Comparison of ENCODE assay signal across 25 mouse cellular contexts in genomic region chr6:147388727-147389126, GRCm38 (mm10).
DNase-seq lines count a peak whose midpoint lies in the region; ATAC-seq and TF ChIP-seq lines count a peak whose summit lies in the region.
"Had no signal": no experiment of that assay in that cellular context is flagged by ENCODE, and none has a peak within 500 bp of the region (broad histone marks: within the 10 kb centered on the region; RNA-seq: fewer than 3 reads in every experiment).

No protein-coding gene starts in this region.

- H3K9me3 ChIP-seq in midbrain, embryonic 14.5 days (ENCODE audit: control insufficient read depth, low read length) = no peaks in the 10 kb centered on the region
- no peaks in the 10 kb centered on the region for H3K9me3 ChIP-seq in midbrain, postnatal 0 days (ENCODE audit: low read length)
- H3K9me3 ChIP-seq in intestine, embryonic 16.5 days (ENCODE audit: control insufficient read depth, low read length) = no peaks in the 10 kb centered on the region
- H3K9me3 ChIP-seq: intestine, embryonic 15.5 days; liver, embryonic 12.5 days; megakaryocyte, embryonic 14.5 days; midbrain, embryonic 13.5 days; neural tube, embryonic 12.5 days had no signal

- no peak overlapping the region for H3K4me2 ChIP-seq in midbrain, embryonic 14.5 days (ENCODE audit: low read length)
- no peak overlapping the region for H3K4me2 ChIP-seq in midbrain, postnatal 0 days (ENCODE audit: low read depth, low read length, poor library complexity, severe bottlenecking)
- H3K4me2 ChIP-seq in intestine, embryonic 16.5 days (ENCODE audit: low read depth, low read length) = no peak overlapping the region
- H3K4me2 ChIP-seq: intestine, embryonic 15.5 days; liver, embryonic 12.5 days; midbrain, embryonic 13.5 days; neural tube, embryonic 12.5 days had no signal

- H3K9ac ChIP-seq in midbrain, embryonic 14.5 days (replicated peaks; ENCODE audit: low read length) = no peak overlapping the region
- H3K9ac ChIP-seq in midbrain, postnatal 0 days (replicated peaks; ENCODE audit: low read length, poor library complexity, severe bottlenecking) = no peak overlapping the region
- H3K9ac ChIP-seq in intestine, embryonic 16.5 days (ENCODE audit: low read depth, low read length) = no peak overlapping the region
- H3K9ac ChIP-seq: intestine, embryonic 15.5 days; liver, embryonic 12.5 days; liver, postnatal 0 days; midbrain, embryonic 13.5 days; neural tube, embryonic 12.5 days had no signal

- H3K4me3 ChIP-seq in midbrain, embryonic 14.5 days (replicated peaks; ENCODE audit: low read depth, low read length) = no peak overlapping the region
- H3K4me3 ChIP-seq in midbrain, postnatal 0 days (ENCODE audit: low read depth, low read length) = no peak overlapping the region
- H3K4me3 ChIP-seq in intestine, embryonic 16.5 days (ENCODE audit: low read length) = no peak overlapping the region
- H3K4me3 ChIP-seq: intestine, embryonic 15.5 days; liver, embryonic 12.5 days; megakaryocyte, embryonic 14.5 days; midbrain, embryonic 13.5 days; myocyte; neural tube, embryonic 12.5 days had no signal

- H3K27ac ChIP-seq in midbrain, embryonic 14.5 days (replicated peaks; ENCODE audit: low read depth, low read length) = no peak overlapping the region
- H3K27ac ChIP-seq in midbrain, postnatal 0 days (ENCODE audit: low read depth, low read length) = no peak overlapping the region
- no peak overlapping the region for H3K27ac ChIP-seq in intestine, embryonic 16.5 days (ENCODE audit: low read length)
- H3K27ac ChIP-seq: intestine, embryonic 15.5 days; liver, embryonic 12.5 days; midbrain, embryonic 13.5 days; neural tube, embryonic 12.5 days had no signal

- H3K36me3 ChIP-seq in midbrain, embryonic 14.5 days (ENCODE audit: control insufficient read depth, insufficient read depth, low read length) = no peaks in the 10 kb centered on the region
- no peaks in the 10 kb centered on the region for H3K36me3 ChIP-seq in midbrain, postnatal 0 days (ENCODE audit: insufficient read depth, low read length)
- no peaks in the 10 kb centered on the region for H3K36me3 ChIP-seq in intestine, embryonic 16.5 days (ENCODE audit: control insufficient read depth, insufficient read depth, low read length)
- H3K36me3 ChIP-seq: intestine, embryonic 15.5 days; liver, embryonic 12.5 days; midbrain, embryonic 13.5 days; neural tube, embryonic 12.5 days had no signal

- no peaks in the 10 kb centered on the region for H3K4me1 ChIP-seq in midbrain, embryonic 14.5 days (ENCODE audit: control insufficient read depth, insufficient read depth, low read length)
- H3K4me1 ChIP-seq in midbrain, postnatal 0 days (ENCODE audit: insufficient read depth, low read length) = no peaks in the 10 kb centered on the region
- H3K4me1 ChIP-seq in intestine, embryonic 16.5 days (ENCODE audit: control insufficient read depth, insufficient read depth, low read length) = no peaks in the 10 kb centered on the region; the same call in 1 of the 2 replicates
- H3K4me1 ChIP-seq: intestine, embryonic 15.5 days; liver, embryonic 12.5 days; megakaryocyte, embryonic 14.5 days; neural tube, embryonic 12.5 days had no signal

- TF ChIP-seq CTCF in midbrain, postnatal 0 days (IDR thresholded peaks at IDR 0.05) = no peak
- no peak for TF ChIP-seq CTCF in brain, embryonic 14.5 days (IDR thresholded peaks at IDR 0.05; ENCODE audit: borderline replicate concordance, extremely low read depth, insufficient read depth, insufficient read length)

- TF ChIP-seq POLR2A in brain, embryonic 14.5 days (IDR thresholded peaks at IDR 0.05; ENCODE audit: borderline replicate concordance, extremely low read depth, insufficient read depth, insufficient read length, poor library complexity, severe bottlenecking) = no peak

- peak; percentile 14 for DNase-seq in embryo, embryonic 10 days (ENCODE audit: low spot score)
- DNase-seq in embryo, embryonic 9.5 days (ENCODE audit: extremely low spot score) = no peak
- peak; percentile 21 for DNase-seq in midbrain, embryonic 14.5 days
- DNase-seq in midbrain, postnatal 0 days (ENCODE audit: low spot score) = no peak
- DNase-seq in brain, embryonic 14.5 days (ENCODE audit: low read depth) = peak; percentile 62
- peak; percentile 54 for DNase-seq in forelimb bud, embryonic 11.5 days (ENCODE audit: low read depth, low spot score)
- no peak for DNase-seq in frontal cortex, postnatal 36 days (ENCODE audit: low spot score in 2 of 2)
- DNase-seq: adrenal gland, adult 8-10 months; cerebellum, adult 11 months; cerebellum, adult 9-10 months; cerebellum, postnatal 36 days; heart, postnatal 14 days; kidney, adult 9 months; liver, postnatal 0 days; lung, postnatal 4 days; thymus, postnatal 14 days had no signal

- ATAC-seq in midbrain, embryonic 14.5 days (ENCODE audit: low FRiP score, low TSS enrichment) = no peak
- no peak for ATAC-seq in midbrain, postnatal 0 days (ENCODE audit: low FRiP score)
- ATAC-seq in intestine, embryonic 16.5 days = no peak
- ATAC-seq: hindbrain, embryonic 16.5 days; intestine, embryonic 15.5 days; liver, embryonic 12.5 days; liver, postnatal 0 days; midbrain, embryonic 13.5 days had no signal

- WGBS in midbrain, embryonic 14.5 days = 12% methylated on average over 2 of the region's 2 CpGs
- 18% methylated on average over 2 of the region's 2 CpGs for WGBS in midbrain, postnatal 0 days
- 34% methylated on average over 2 of the region's 2 CpGs for WGBS in intestine, embryonic 16.5 days

- no peaks in the 10 kb centered on the region for H3K27me3 ChIP-seq in midbrain, embryonic 14.5 days (ENCODE audit: control insufficient read depth, insufficient read depth, low read length)
- H3K27me3 ChIP-seq in midbrain, postnatal 0 days (ENCODE audit: insufficient read depth, low read length) = no peaks in the 10 kb centered on the region
- H3K27me3 ChIP-seq in intestine, embryonic 16.5 days (replicated peaks; ENCODE audit: control insufficient read depth, insufficient read depth, low read length) = no peaks in the 10 kb centered on the region
- H3K27me3 ChIP-seq: CH12.LX; intestine, embryonic 15.5 days; liver, embryonic 12.5 days; midbrain, embryonic 13.5 days; neural tube, embryonic 12.5 days had no signal

Comparison
In these comparisons a context has a peak if more than half of its experiments do, and no peak if none do; other contexts are left out.
1. DNase-seq: peak in embryo, embryonic 10 days (single experiment), midbrain, embryonic 14.5 days (single experiment), brain, embryonic 14.5 days (single experiment) and forelimb bud, embryonic 11.5 days (single experiment); none in embryo, embryonic 9.5 days (single experiment), midbrain, postnatal 0 days (single experiment) and frontal cortex, postnatal 36 days (0 of 2).